Mouse (Mus musculus) embryonic fibroblast, embryonic 13.5 days (primary cell): ENCODE data around the gene Nudcd3. TPM values are rescaled to one million over a fixed set of nuclear protein-coding genes. Genes with fewer than 3 reads are reported as not detected.

Experiments used
- H3K27ac ChIP-seq: 2 replicates; pipeline ENCODE4 v1.5.1; 2012; ENCODE audit warnings: low read length, control low read depth, inconsistent platforms; ENCODE audit not compliant: insufficient read depth
- H3K4me1 ChIP-seq: 2 replicates; pipeline ENCODE4 v1.6.1; 2011; ENCODE audit warnings: low read length; ENCODE audit not compliant: control insufficient read depth, insufficient read depth
- H3K4me3 ChIP-seq: 2 replicates; pipeline ENCODE4 v1.5.1; 2011; ENCODE audit warnings: mild to moderate bottlenecking, control low read depth, low read length; ENCODE audit not compliant: insufficient read depth
- CTCF ChIP-seq: IDR thresholded peaks from 2 replicates; pipeline ENCODE4 v1.5.1; 2011; ENCODE audit warnings: mild to moderate bottlenecking, control low read depth, low read length, moderate library complexity, borderline replicate concordance; ENCODE audit not compliant: insufficient read depth
- POLR2A ChIP-seq: IDR thresholded peaks from 2 replicates; pipeline ENCODE4 v1.6.1; 2011; ENCODE audit warnings: low read depth, mild to moderate bottlenecking, control low read depth, low read length, moderate library complexity
- polyA plus RNA-seq: library from polyadenylated mRNA; stranded (reverse); fragments of >200 nt; gene quantifications from 2 replicates; pipeline ENCODE4 v1.2.4, GENCODE M21; 2011; ENCODE audit warnings: low read depth; ENCODE audit not compliant: missing spikeins, insufficient read length

Nudcd3 gene
- 37.9 and 40.5 TPM in 2 replicates for polyA plus RNA-seq

- Histone ChIP-seq H3K27ac (peak within 1 kb of the TSS; percentile 92), H3K4me1 (peaks cover 8% of the 10 kb centered on the region; the same call in 1 of the 2 replicates), H3K4me3 (peak within 1 kb of the TSS; percentile 72)
- TF ChIP-seq POLR2A (peak; percentile 69), CTCF (no peak)
Observed at GRCm38 (mm10) chr11:6200087-6200569, at the start of gene Nudcd3. Nudcd3 (minus strand) TSS chr11:6200415.

- TF ChIP-seq POLR2A (no peak), CTCF (no peak)
- Histone ChIP-seq H3K4me3 (no peak overlapping the region), H3K27ac (no peak overlapping the region), H3K4me1 (no peaks in the 10 kb centered on the region)
Observed at GRCm38 (mm10) chr11:6244707-6245106, 44.5 kb upstream of the Nudcd3 start.

- Histone ChIP-seq H3K4me3 (no peak overlapping the region), H3K27ac (no peak overlapping the region), H3K4me1 (no peaks in the 10 kb centered on the region)
- TF ChIP-seq CTCF (no peak), POLR2A (no peak)
Observed at GRCm38 (mm10) chr11:6233025-6233424, 32.8 kb upstream of the Nudcd3 start.

- H3K4me1 ChIP-seq: no peaks in the 10 kb centered on the region
- no peak for TF ChIP-seq POLR2A
- no peak for TF ChIP-seq CTCF
- H3K27ac ChIP-seq: no peak within 1 kb of the TSS
Observed at GRCm38 (mm10) chr11:6230012-6230411, 29.8 kb upstream of the Nudcd3 start, which contains the start of gene Npc1l1. Npc1l1 (minus strand) TSS chr11:6230143.

GRCm38 (mm10) chr11:6224541-6225229 lies 24.5 kb upstream of the Nudcd3 start:
- no peak overlapping the region for H3K27ac ChIP-seq
- H3K4me3 ChIP-seq: no peak overlapping the region
- H3K4me1 ChIP-seq: no peaks in the 10 kb centered on the region
- TF ChIP-seq POLR2A (no peak), CTCF (no peak)

More at GRCm38 (mm10) chr11:6230012-6230411, 29.8 kb upstream of the Nudcd3 start, which contains the start of gene Npc1l1:
- H3K4me3 ChIP-seq: no peak within 1 kb of the TSS

GRCm38 (mm10) chr11:6222187-6222586 lies 22.0 kb upstream of the Nudcd3 start:
- no peaks in the 10 kb centered on the region for H3K4me1 ChIP-seq
- H3K4me3 ChIP-seq: no peak overlapping the region
- H3K27ac ChIP-seq: no peak overlapping the region
- no peak for TF ChIP-seq CTCF
- no peak for TF ChIP-seq POLR2A

GRCm38 (mm10) chr11:6219967-6220366 lies 19.8 kb upstream of the Nudcd3 start:
- Histone ChIP-seq H3K27ac (no peak overlapping the region), H3K4me1 (no peaks in the 10 kb centered on the region)
- no peak for TF ChIP-seq CTCF
- no peak for TF ChIP-seq POLR2A

GRCm38 (mm10) chr11:6218189-6218896 lies 18.1 kb upstream of the Nudcd3 start:
- Histone ChIP-seq H3K4me3 (no peak overlapping the region), H3K4me1 (no peaks in the 10 kb centered on the region), H3K27ac (no peak overlapping the region)
- no peak for TF ChIP-seq CTCF
- no peak for TF ChIP-seq POLR2A

More at GRCm38 (mm10) chr11:6219967-6220366, 19.8 kb upstream of the Nudcd3 start:
- no peak overlapping the region for H3K4me3 ChIP-seq

GRCm38 (mm10) chr11:6216834-6217233 lies 16.6 kb upstream of the Nudcd3 start:
- no peak overlapping the region for H3K4me3 ChIP-seq
- TF ChIP-seq CTCF: no peak

GRCm38 (mm10) chr11:6208158-6208557 lies 7.9 kb upstream of the Nudcd3 start:
- H3K4me3 ChIP-seq: no peak overlapping the region
- no peaks in the 10 kb centered on the region for H3K4me1 ChIP-seq
- no peak for TF ChIP-seq POLR2A
- TF ChIP-seq CTCF: no peak
- no peak overlapping the region for H3K27ac ChIP-seq

More at GRCm38 (mm10) chr11:6216834-6217233, 16.6 kb upstream of the Nudcd3 start:
- H3K27ac ChIP-seq: no peak overlapping the region
- H3K4me1 ChIP-seq: no peaks in the 10 kb centered on the region
